Mouse (Mus musculus) lung, postnatal 0 days (tissue): ENCODE results near the gene Tmem123. TPM values are rescaled to one million over a fixed set of nuclear protein-coding genes. Genes with fewer than 3 reads are reported as not detected.

Source experiments
- ATAC-seq: fragments of 200-750 bp; cut with Nextera tagmentation; 2 replicates; pipeline ENCODE4 v1.8.0; 2017; ENCODE audit warnings: moderate library complexity
- DNase-seq: peaks from one replicate; pipeline ENCODE4 v3.0.0-alpha.2; 2016; ENCODE audit warnings: low spot score
- H3K27ac ChIP-seq: fragments of 300-500 bp; sonication (generic); 2 replicates; pipeline ENCODE4 v1.5.1; 2014; ENCODE audit warnings: antibody characterized with exemption, mild to moderate bottlenecking, low read length, mixed read lengths
- H3K27me3 ChIP-seq: fragments of 300-500 bp; sonication (generic); replicated peaks from 2 replicates; pipeline ENCODE4 v1.6.1; 2014; ENCODE audit warnings: low read length, mixed read lengths; ENCODE audit not compliant: insufficient read depth
- H3K36me3 ChIP-seq: fragments of 300-500 bp; sonication (generic); 2 replicates; pipeline ENCODE4 v1.6.1; 2014; ENCODE audit warnings: low read length, mixed read lengths; ENCODE audit not compliant: insufficient read depth
- H3K4me1 ChIP-seq: fragments of 300-500 bp; sonication (generic); 2 replicates; pipeline ENCODE4 v1.6.1; 2014; ENCODE audit warnings: antibody characterized with exemption, low read depth, low read length, mixed read lengths; ENCODE audit not compliant: insufficient read depth
- H3K4me2 ChIP-seq: fragments of 300-500 bp; sonication (generic); replicated peaks from 2 replicates; pipeline ENCODE4 v1.6.1; 2014; ENCODE audit warnings: low read depth, mild to moderate bottlenecking, low read length, moderate library complexity, mixed read lengths
- H3K4me3 ChIP-seq: fragments of 300-500 bp; sonication (generic); 2 replicates; pipeline ENCODE4 v1.5.1; 2014; ENCODE audit warnings: low read depth, low read length
- H3K9ac ChIP-seq: fragments of 300-500 bp; sonication (generic); replicated peaks from 2 replicates; pipeline ENCODE4 v1.6.1; 2014; ENCODE audit warnings: low read depth, mild to moderate bottlenecking
- H3K9me3 ChIP-seq: fragments of 300-500 bp; sonication (generic); 2 replicates; pipeline ENCODE4 v1.6.1; 2016; ENCODE audit warnings: low read length, mixed read lengths
- CTCF ChIP-seq: IDR thresholded peaks from 2 replicates; pipeline ENCODE4 v1.5.1; 2016; ENCODE audit warnings: antibody characterized with exemption, mild to moderate bottlenecking
- EP300 ChIP-seq: IDR thresholded peaks from 2 replicates; pipeline ENCODE4 v1.6.1; 2016; ENCODE audit warnings: antibody characterized with exemption, mild to moderate bottlenecking, control low read depth
- WGBS: fragments of 180-500 bp; shearing (Covaris S2); extraction: QIAGEN DNeasy Blood & Tissue Kit; methylation state at CpG from one replicate; pipeline ENCODE4 v1.1.7; 2014; 5-methylcytosine and 5-hydroxymethylcytosine counted together
- polyA plus RNA-seq: library from polyadenylated mRNA; unstranded; fragments of >200 nt; fragmentation: Nextera tagmentation; extraction: Ambion mirVana; gene quantifications from 2 replicates; pipeline ENCODE4 v1.2.1, GENCODE M21; 2015

The Tmem123 gene
- polyA plus RNA-seq, 1 experiment from 2014 or later = 99.5 TPM

- H3K27me3 ChIP-seq = no peaks in the 10 kb centered on the region
- peak overlapping the region; percentile 77 for H3K4me2 ChIP-seq
- H3K4me3 ChIP-seq = peak overlapping the region; percentile 68
- ATAC-seq = peak; percentile 25; the same call in 1 of the 2 replicates
- no peaks in the 10 kb centered on the region for H3K36me3 ChIP-seq
- TF ChIP-seq EP300 (no peak), CTCF (no peak)
- H3K4me1 ChIP-seq = peaks cover 6% of the 10 kb centered on the region; the same call in 1 of the 2 replicates
- H3K9ac ChIP-seq = peak overlapping the region; percentile 55
- WGBS = 2% methylated on average over 14 of the region's 14 CpGs
- no peaks in the 10 kb centered on the region for H3K9me3 ChIP-seq
- DNase-seq = peak; percentile 73
- H3K27ac ChIP-seq = peak overlapping the region; percentile 88
Observed at GRCm38 (mm10) chr9:7764463-7764871, 626 bp downstream of the Tmem123 start.

GRCm38 (mm10) chr9:7765236-7765635 lies 1.4 kb downstream of the Tmem123 start:
- WGBS = 36% methylated on average over 3 of the region's 3 CpGs
- peak; percentile 51 for DNase-seq

GRCm38 (mm10) chr9:7766582-7766981 lies 2.7 kb downstream of the Tmem123 start:
- TF ChIP-seq EP300 (no peak), CTCF (no peak)
- Histone ChIP-seq H3K4me2 (no peak overlapping the region), H3K9ac (no peak overlapping the region), H3K4me3 (no peak overlapping the region), H3K27me3 (no peaks in the 10 kb centered on the region), H3K9me3 (no peaks in the 10 kb centered on the region), H3K27ac (no peak overlapping the region), H3K4me1 (peaks cover 6% of the 10 kb centered on the region; the same call in 1 of the 2 replicates), H3K36me3 (0 out of 2 replicates have a peak, but pooled peaks cover 5% of the 10 kb centered on the region)
- DNase-seq (peak; percentile 5), ATAC-seq (no peak)
- 41% methylated on average over 3 of the region's 3 CpGs for WGBS

More at GRCm38 (mm10) chr9:7765236-7765635, 1.4 kb downstream of the Tmem123 start:
- 0 out of 2 replicates have a peak, but pooled peaks cover 3% of the 10 kb centered on the region for H3K36me3 ChIP-seq
- peak overlapping the region; percentile 6; the same call in 1 of the 2 replicates for H3K27ac ChIP-seq
- H3K9ac ChIP-seq = no peak overlapping the region
- peak overlapping the region; percentile 68; the same call in 1 of the 2 replicates for H3K4me3 ChIP-seq
- no peak for ATAC-seq
- H3K4me2 ChIP-seq = peak overlapping the region; percentile 77
- H3K27me3 ChIP-seq = no peaks in the 10 kb centered on the region
- no peaks in the 10 kb centered on the region for H3K9me3 ChIP-seq
- TF ChIP-seq CTCF = no peak
- TF ChIP-seq EP300 = no peak
- peaks cover 6% of the 10 kb centered on the region; the same call in 1 of the 2 replicates for H3K4me1 ChIP-seq

GRCm38 (mm10) chr9:7767526-7767925 lies 3.7 kb downstream of the Tmem123 start:
- H3K4me3 ChIP-seq = no peak overlapping the region
- H3K27ac ChIP-seq = no peak overlapping the region
- DNase-seq = peak; percentile 19
- no peak overlapping the region for H3K4me2 ChIP-seq
- no peaks in the 10 kb centered on the region for H3K9me3 ChIP-seq
- ATAC-seq = no peak
- no peak for TF ChIP-seq EP300
- no peak for TF ChIP-seq CTCF
- H3K27me3 ChIP-seq = no peaks in the 10 kb centered on the region
- 35% methylated on average over 2 of the region's 2 CpGs for WGBS
- H3K4me1 ChIP-seq = peaks cover 6% of the 10 kb centered on the region; the same call in 1 of the 2 replicates
- 0 out of 2 replicates have a peak, but pooled peaks cover 5% of the 10 kb centered on the region for H3K36me3 ChIP-seq
- H3K9ac ChIP-seq = no peak overlapping the region

GRCm38 (mm10) chr9:7769081-7769480 lies 5.2 kb downstream of the Tmem123 start:
- H3K27ac ChIP-seq = no peak overlapping the region
- H3K9ac ChIP-seq = no peak overlapping the region
- H3K27me3 ChIP-seq = no peaks in the 10 kb centered on the region
- DNase-seq = no peak
- H3K4me2 ChIP-seq = no peak overlapping the region
- TF ChIP-seq CTCF = no peak
- TF ChIP-seq EP300 = no peak
- 0 out of 2 replicates have a peak, but pooled peaks cover 5% of the 10 kb centered on the region for H3K36me3 ChIP-seq
- 60% methylated on average over 4 of the region's 4 CpGs for WGBS
- no peak overlapping the region for H3K4me3 ChIP-seq
- H3K9me3 ChIP-seq = no peaks in the 10 kb centered on the region
- H3K4me1 ChIP-seq = peaks cover 6% of the 10 kb centered on the region; the same call in 1 of the 2 replicates
- ATAC-seq = peak; percentile 22; the same call in 1 of the 2 replicates

GRCm38 (mm10) chr9:7769491-7769890 lies 5.7 kb downstream of the Tmem123 start:
- Histone ChIP-seq H3K4me3 (no peak overlapping the region), H3K27me3 (no peaks in the 10 kb centered on the region), H3K4me2 (no peak overlapping the region), H3K4me1 (peaks cover 6% of the 10 kb centered on the region; the same call in 1 of the 2 replicates), H3K36me3 (0 out of 2 replicates have a peak, but pooled peaks cover 5% of the 10 kb centered on the region), H3K27ac (no peak overlapping the region), H3K9me3 (no peaks in the 10 kb centered on the region), H3K9ac (no peak overlapping the region)
- WGBS = 64% methylated on average over 5 of the region's 5 CpGs
- ATAC-seq (no peak), DNase-seq (no peak)
- TF ChIP-seq CTCF (no peak), EP300 (no peak)
